Mouse (Mus musculus) C2C12 (cell line): Measurements from ENCODE around the gene 9630041A04Rik.

Experiments used
- CTCF ChIP-seq: IDR thresholded peaks from one replicate; pipeline ENCODE4 v1.5.1; 2011; ENCODE audit not compliant: control insufficient read depth, insufficient read depth, insufficient read length
- FOSL1 ChIP-seq: IDR thresholded peaks from one replicate; pipeline ENCODE4 v1.8.0; 2011; ENCODE audit warnings: mild to moderate bottlenecking, low read length; ENCODE audit not compliant: poor library complexity, insufficient read depth, severe bottlenecking
- MAX ChIP-seq: IDR thresholded peaks from one replicate; pipeline ENCODE4 v1.6.1; 2011; ENCODE audit warnings: mild to moderate bottlenecking, control low read depth
- MYOD1 ChIP-seq: IDR thresholded peaks from one replicate; pipeline ENCODE4 v1.6.1; 2011; ENCODE audit warnings: low read depth; ENCODE audit not compliant: control insufficient read depth, insufficient read length
- MYOG ChIP-seq: IDR thresholded peaks from one replicate; pipeline ENCODE4 v1.6.1; 2011; ENCODE audit not compliant: control insufficient read depth, insufficient read length; ENCODE audit errors: extremely low read depth
- USF1 ChIP-seq: IDR thresholded peaks from one replicate; pipeline ENCODE4 v1.6.1; 2011; ENCODE audit warnings: low read depth, mild to moderate bottlenecking, control low read depth, moderate library complexity

DNA sequence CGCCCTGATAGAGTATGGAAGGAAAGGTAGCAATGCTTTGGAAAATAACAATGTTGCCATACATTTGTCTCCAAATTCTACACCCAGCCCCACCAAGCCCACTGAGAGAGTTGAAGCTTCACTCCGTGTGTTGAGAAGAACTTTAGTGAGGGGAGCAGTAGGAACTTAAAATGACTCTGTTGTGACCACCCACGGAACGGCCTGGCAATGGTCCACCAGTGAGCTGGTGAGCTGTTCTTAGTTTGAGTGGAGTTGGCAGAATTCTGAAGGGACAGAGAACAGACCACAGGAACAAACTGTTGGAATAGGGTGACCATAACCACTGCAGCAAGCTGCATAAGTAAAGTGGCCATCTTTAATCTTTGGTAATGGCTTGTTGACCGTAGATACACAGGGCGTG is 7.0 kb downstream of the 9630041A04Rik start:
- TF ChIP-seq MYOG (no peak), CTCF (no peak), MYOD1 (no peak), USF1 (no peak), MAX (no peak), FOSL1 (no peak)
